Mouse (Mus musculus) heart, adult 2 months (tissue): ENCODE results near the gene Grk4.

Experiments used
- CTCF ChIP-seq: fragments of 200-600 bp; IDR thresholded peaks from 2 replicates; pipeline ENCODE4 v1.8.1; 2022; ENCODE audit warnings: antibody characterized with exemption, mild to moderate bottlenecking, moderate library complexity
- POLR2A ChIP-seq: fragments of 200-500 bp; IDR thresholded peaks from 2 replicates; pipeline ENCODE4 v1.6.1; 2011; ENCODE audit warnings: mild to moderate bottlenecking, low read depth, low read length, control low read depth; ENCODE audit not compliant: insufficient read depth

- TF ChIP-seq CTCF (peak; percentile 78), POLR2A (no peak)
These were observed 17.2 kb upstream of the Grk4 start for GRCm38 (mm10) chr5:34642932-34643331.
